Mouse (Mus musculus): ENCODE data around the gene Pcsk6. TPM values are rescaled to one million over a fixed set of nuclear protein-coding genes. Genes with fewer than 3 reads are reported as not detected.

Gene Pcsk6
- polyA plus RNA-seq (2017; shearing (Covaris generic)): not detected

GRCm38 (mm10) chr7:65861591-65862472 is at the start of gene Pcsk6:
Gene Pcsk6, plus strand, starts transcription at chr7:65861734.

GRCm38 (mm10) chr7:66043552-66044459 is 182.3 kb downstream of the Pcsk6 start, which contains the start of gene Gm45213:
Gene Gm45213, plus strand, starts transcription at chr7:66043602.

GRCm38 (mm10) chr7:66058703-66059102 is 197.2 kb downstream of the Pcsk6 start, which contains the start of gene Snrpa1:
Gene Snrpa1, plus strand, starts transcription at chr7:66059003.

GRCm38 (mm10) chr7:66079364-66080230 is 218.1 kb downstream of the Pcsk6 start, which contains the start of gene Selenos:
Gene Selenos, plus strand, starts transcription at chr7:66079649.

Other genes starting within 250 kb of the Pcsk6 start
- gene Tarsl2, start 216.8 kb upstream of the Pcsk6 start, polyA plus RNA-seq (2017; shearing (Covaris generic)): 10.0 TPM
- gene Tm2d3, start 170.6 kb upstream of the Pcsk6 start, polyA plus RNA-seq (2017; shearing (Covaris generic)): 38.9 TPM
- gene Gm45213, start 181.9 kb downstream of the Pcsk6 start, polyA plus RNA-seq (2017; shearing (Covaris generic)): not detected
- 144 TPM for gene Snrpa1, start 197.3 kb downstream of the Pcsk6 start, polyA plus RNA-seq (2017; shearing (Covaris generic))
- gene Selenos, start 217.9 kb downstream of the Pcsk6 start, polyA plus RNA-seq (2017; shearing (Covaris generic)): 131 TPM
- gene Chsy1, start 247.8 kb downstream of the Pcsk6 start, polyA plus RNA-seq (2017; shearing (Covaris generic)): 2.5 TPM